Mouse (Mus musculus): Measurements from ENCODE around the gene Olfr1118. TPM values are rescaled to one million over a fixed set of nuclear protein-coding genes. Genes with fewer than 3 reads are reported as not detected.
"Not testable (repeated sequence)": the region's sequence is repeated elsewhere in the genome, so short reads cannot be mapped to it uniquely, and the experiment has no call there.

Olfr1118 gene
- not detected in 2 replicates for polyA plus RNA-seq (2015; fragmentation: Nextera tagmentation; extraction: Ambion mirVana)

DNA sequence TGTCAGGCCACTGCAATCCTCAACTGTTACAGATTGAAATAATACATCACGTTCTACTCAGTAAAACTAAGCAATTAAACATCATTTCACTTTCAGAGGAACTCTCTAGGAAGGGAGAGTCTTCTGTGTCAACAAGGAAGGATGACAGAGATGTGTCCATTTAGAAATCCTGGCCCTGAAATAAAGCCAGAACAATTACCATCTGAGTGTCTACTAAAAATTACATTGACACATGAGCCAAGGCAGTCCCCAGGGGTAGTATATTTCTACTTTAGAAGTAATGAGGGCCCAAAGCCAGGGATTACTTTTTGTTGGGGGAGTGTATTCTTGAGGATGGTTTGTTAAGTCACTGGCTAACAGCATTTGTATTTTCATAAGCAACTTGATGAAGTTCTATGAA, at the start of gene Olfr1118:
TSS of gene Olfr1118 (plus strand) at position 301 of the 400 bp plus-strand sequence.
- Histone ChIP-seq H3K4me3 (ENCODE audit: low read length) (no peak within 1 kb of the TSS), H3K9me3 (ENCODE audit: low read length) (no peaks in the 10 kb centered on the region), H3K27ac (ENCODE audit: low read length) (no peak within 1 kb of the TSS), H3K4me2 (replicated peaks; ENCODE audit: low read depth, low read length) (no peak within 1 kb of the TSS), H3K36me3 (ENCODE audit: insufficient read depth, low read length) (no peaks in the 10 kb centered on the region), H3K9ac (replicated peaks; ENCODE audit: low read length) (no peak within 1 kb of the TSS), H3K27me3 (ENCODE audit: insufficient read depth, low read length) (no peaks in the 10 kb centered on the region), H3K4me1 (ENCODE audit: insufficient read depth, low read length) (no peaks in the 10 kb centered on the region)
- WGBS, result 64% methylated on average over 1 of the region's 1 CpGs
- ATAC-seq (ENCODE audit: low FRiP score, low TSS enrichment), result no peak

DNA sequence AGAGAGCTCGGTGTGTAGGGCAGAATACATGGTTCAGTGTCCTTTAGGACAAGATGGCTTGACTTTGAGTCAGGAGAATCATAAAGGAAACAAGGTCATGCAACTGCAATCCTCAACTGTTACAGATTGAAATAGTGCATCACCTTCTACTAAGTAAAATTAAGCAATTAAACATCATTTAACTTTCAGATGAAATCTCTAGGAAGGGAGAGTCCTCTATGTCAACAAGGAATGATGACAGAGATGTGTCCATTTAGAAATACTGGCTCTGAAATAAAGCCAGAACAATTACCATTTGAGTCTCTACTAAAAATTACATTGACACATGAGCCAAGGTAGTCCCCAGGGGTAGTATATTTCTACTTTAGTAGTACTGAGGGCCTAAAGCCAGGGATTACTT, 40.1 kb upstream of the Olfr1118 start, which contains the start of gene Olfr1116:
TSS of gene Olfr1116 (plus strand) at position 301 of the 400 bp plus-strand sequence.
- H3K4me2 ChIP-seq (replicated peaks; ENCODE audit: low read depth, low read length), result no peak within 1 kb of the TSS
- WGBS, result 92% methylated on average over 1 of the region's 1 CpGs
- H3K9me3 ChIP-seq (ENCODE audit: low read length), result no peaks in the 10 kb centered on the region
- H3K9ac ChIP-seq (replicated peaks; ENCODE audit: low read length), result no peak within 1 kb of the TSS
- no peak within 1 kb of the TSS for H3K27ac ChIP-seq (ENCODE audit: low read length)
- no peaks in the 10 kb centered on the region for H3K36me3 ChIP-seq (ENCODE audit: insufficient read depth, low read length)
- no peak within 1 kb of the TSS for H3K4me3 ChIP-seq (ENCODE audit: low read length)
- ATAC-seq (ENCODE audit: low FRiP score, low TSS enrichment), result no peak
- no peaks in the 10 kb centered on the region for H3K27me3 ChIP-seq (ENCODE audit: insufficient read depth, low read length)
- no peaks in the 10 kb centered on the region for H3K4me1 ChIP-seq (ENCODE audit: insufficient read depth, low read length)

DNA sequence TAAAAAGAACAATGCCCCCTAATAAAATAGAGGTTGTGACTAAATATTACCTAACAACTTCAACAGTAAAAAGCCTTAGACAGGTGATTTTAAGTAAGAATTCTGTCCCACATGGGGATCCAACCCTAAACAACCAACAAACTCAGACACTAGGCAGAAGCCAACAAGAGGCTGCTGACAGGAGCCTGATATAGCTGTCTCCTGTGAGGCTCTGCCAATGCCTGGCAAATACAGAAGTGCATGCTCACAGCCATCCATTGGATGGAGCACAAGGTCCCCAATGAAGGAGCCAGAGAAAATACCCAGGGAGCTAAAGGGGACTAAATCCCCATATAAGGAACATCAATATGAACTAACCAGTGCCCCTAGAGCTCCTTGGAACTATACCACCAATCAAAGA, 13.4 kb upstream of the Olfr1118 start:
- H3K4me3 ChIP-seq (ENCODE audit: low read length); H3K9ac ChIP-seq (replicated peaks; ENCODE audit: low read length); ATAC-seq (ENCODE audit: low FRiP score, low TSS enrichment); H3K9me3 ChIP-seq (ENCODE audit: low read length); H3K4me2 ChIP-seq (replicated peaks; ENCODE audit: low read depth, low read length); H3K27me3 ChIP-seq (ENCODE audit: insufficient read depth, low read length); H3K27ac ChIP-seq (ENCODE audit: low read length); H3K4me1 ChIP-seq (ENCODE audit: insufficient read depth, low read length); H3K36me3 ChIP-seq (ENCODE audit: insufficient read depth, low read length): not testable (repeated sequence)

DNA sequence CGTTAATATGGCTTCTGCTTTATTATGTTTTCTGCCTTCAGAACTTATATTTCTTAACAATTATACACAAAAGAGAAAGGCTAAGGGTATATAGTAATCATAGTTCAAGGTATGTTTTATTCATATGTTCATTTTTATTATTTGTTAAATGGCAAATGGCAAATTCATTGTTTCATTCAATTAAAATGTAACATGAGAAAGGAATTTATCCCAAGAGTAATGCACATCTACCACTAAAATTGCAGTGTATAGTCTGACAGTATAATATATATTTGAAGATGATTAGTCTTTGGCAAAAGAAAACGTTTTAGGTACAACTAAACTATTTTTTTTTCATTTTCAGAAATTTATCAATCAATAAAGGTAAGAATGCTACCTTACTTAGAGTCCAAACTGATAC, 47.1 kb downstream of the Olfr1118 start, which contains the start of gene Olfr1120:
TSS of gene Olfr1120 (plus strand) at position 301 of the 400 bp plus-strand sequence.
- no peaks in the 10 kb centered on the region for H3K9me3 ChIP-seq (ENCODE audit: low read length)
- H3K27me3 ChIP-seq (ENCODE audit: insufficient read depth, low read length), result no peaks in the 10 kb centered on the region
- no peak within 1 kb of the TSS for H3K9ac ChIP-seq (replicated peaks; ENCODE audit: low read length)
- WGBS, result 55% methylated on average over 2 of the region's 2 CpGs
- H3K4me1 ChIP-seq (ENCODE audit: insufficient read depth, low read length), result no peaks in the 10 kb centered on the region
- ATAC-seq (ENCODE audit: low FRiP score, low TSS enrichment), result no peak
- no peak within 1 kb of the TSS for H3K4me3 ChIP-seq (ENCODE audit: low read length)
- H3K36me3 ChIP-seq (ENCODE audit: insufficient read depth, low read length), result no peaks in the 10 kb centered on the region
- H3K27ac ChIP-seq (ENCODE audit: low read length), result no peak within 1 kb of the TSS
- no peak within 1 kb of the TSS for H3K4me2 ChIP-seq (replicated peaks; ENCODE audit: low read depth, low read length)

DNA sequence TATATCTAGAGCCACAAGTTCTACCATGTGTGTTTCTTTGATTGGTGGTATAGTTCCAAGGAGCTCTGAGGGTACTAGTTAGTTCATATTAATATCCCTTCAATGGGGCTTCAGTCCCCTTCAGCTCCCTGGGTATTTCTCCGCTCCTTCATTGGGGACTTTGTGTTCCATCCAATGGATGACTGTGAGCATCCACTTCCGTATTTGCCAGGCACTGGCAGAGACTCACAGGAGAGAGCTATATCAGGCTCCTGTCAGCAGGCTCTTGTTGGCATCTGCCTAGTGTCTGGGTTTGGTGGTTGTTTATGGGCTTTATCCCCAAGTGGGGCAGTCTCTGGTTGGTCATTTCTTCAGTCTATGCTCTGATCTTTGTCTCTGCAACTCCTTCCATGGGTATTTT, 52.7 kb downstream of the Olfr1118 start:
- H3K27me3 ChIP-seq (ENCODE audit: insufficient read depth, low read length); H3K4me3 ChIP-seq (ENCODE audit: low read length); H3K9ac ChIP-seq (replicated peaks; ENCODE audit: low read length); H3K9me3 ChIP-seq (ENCODE audit: low read length); ATAC-seq (ENCODE audit: low FRiP score, low TSS enrichment); H3K36me3 ChIP-seq (ENCODE audit: insufficient read depth, low read length); H3K4me1 ChIP-seq (ENCODE audit: insufficient read depth, low read length); H3K4me2 ChIP-seq (replicated peaks; ENCODE audit: low read depth, low read length); H3K27ac ChIP-seq (ENCODE audit: low read length): not testable (repeated sequence)
- WGBS, result 96% methylated on average over 2 of the region's 2 CpGs

Other genes with a start within 250 kb of the Olfr1118 start
- gene Olfr1107, start 231.8 kb upstream of the Olfr1118 start, polyA plus RNA-seq (2015; fragmentation: Nextera tagmentation; extraction: Ambion mirVana), result not detected in 2 replicates
- gene Olfr1109, start 211.6 kb upstream of the Olfr1118 start, polyA plus RNA-seq (2015; fragmentation: Nextera tagmentation; extraction: Ambion mirVana), result not detected in 2 replicates
- gene Olfr259, start 193.0 kb upstream of the Olfr1118 start, polyA plus RNA-seq (2015; fragmentation: Nextera tagmentation; extraction: Ambion mirVana), result not detected in 2 replicates
- gene Olfr1110, start 167.3 kb upstream of the Olfr1118 start, polyA plus RNA-seq (2015; fragmentation: Nextera tagmentation; extraction: Ambion mirVana), result not detected in 2 replicates
- not detected in 2 replicates for gene Olfr1111, start 155.0 kb upstream of the Olfr1118 start, polyA plus RNA-seq (2015; fragmentation: Nextera tagmentation; extraction: Ambion mirVana)
- gene Olfr1112, start 119.8 kb upstream of the Olfr1118 start, polyA plus RNA-seq (2015; fragmentation: Nextera tagmentation; extraction: Ambion mirVana), result not detected in 2 replicates
- gene Olfr1113, start 98.6 kb upstream of the Olfr1118 start, polyA plus RNA-seq (2015; fragmentation: Nextera tagmentation; extraction: Ambion mirVana), result not detected in 2 replicates
- gene Olfr1115, start 59.6 kb upstream of the Olfr1118 start, polyA plus RNA-seq (2015; fragmentation: Nextera tagmentation; extraction: Ambion mirVana), result not detected in 2 replicates
- gene Olfr1116, start 40.0 kb upstream of the Olfr1118 start, polyA plus RNA-seq (2015; fragmentation: Nextera tagmentation; extraction: Ambion mirVana), result not detected in 2 replicates
- not detected in 2 replicates for gene Olfr1120, start 47.2 kb downstream of the Olfr1118 start, polyA plus RNA-seq (2015; fragmentation: Nextera tagmentation; extraction: Ambion mirVana)
- gene Olfr1121, start 62.3 kb downstream of the Olfr1118 start, polyA plus RNA-seq (2015; fragmentation: Nextera tagmentation; extraction: Ambion mirVana), result not detected in 2 replicates
- not detected in 2 replicates for gene Olfr1122, start 78.3 kb downstream of the Olfr1118 start, polyA plus RNA-seq (2015; fragmentation: Nextera tagmentation; extraction: Ambion mirVana)
- gene Olfr1123, start 109.1 kb downstream of the Olfr1118 start, polyA plus RNA-seq (2015; fragmentation: Nextera tagmentation; extraction: Ambion mirVana), result not detected in 2 replicates
- gene Olfr1124, start 122.7 kb downstream of the Olfr1118 start, polyA plus RNA-seq (2015; fragmentation: Nextera tagmentation; extraction: Ambion mirVana), result 0.09 TPM in 1 of 2 replicates, not detected in the other
- not detected in 2 replicates for gene Olfr1126, start 146.4 kb downstream of the Olfr1118 start, polyA plus RNA-seq (2015; fragmentation: Nextera tagmentation; extraction: Ambion mirVana)
- gene Pramel7, start 189.5 kb downstream of the Olfr1118 start, polyA plus RNA-seq (2015; fragmentation: Nextera tagmentation; extraction: Ambion mirVana), result not detected in 2 replicates
- not detected in 2 replicates for gene Pramel6, start 199.0 kb downstream of the Olfr1118 start, polyA plus RNA-seq (2015; fragmentation: Nextera tagmentation; extraction: Ambion mirVana)
- gene Olfr153, start 224.2 kb downstream of the Olfr1118 start, polyA plus RNA-seq (2015; fragmentation: Nextera tagmentation; extraction: Ambion mirVana), result not detected in 2 replicates
- not detected in 2 replicates for gene Olfr1128, start 238.0 kb downstream of the Olfr1118 start, polyA plus RNA-seq (2015; fragmentation: Nextera tagmentation; extraction: Ambion mirVana)

Data from kidney, embryonic 16.5 days (tissue).